Mouse (Mus musculus): ENCODE data around the gene Gm47959. TPM values are rescaled to one million over a fixed set of nuclear protein-coding genes. Genes with fewer than 3 reads are reported as not detected.
"Not testable (repeated sequence)": the region's sequence is repeated elsewhere in the genome, so short reads cannot be mapped to it uniquely, and the experiment has no call there.

Gm47959 gene
- not detected in 2 replicates for polyA plus RNA-seq (2014; fragmentation: Nextera tagmentation; extraction: Ambion mirVana)

GRCm38 (mm10) chr1:83000306-83000705 lies at the start of gene Gm47959:
Gene Gm47959, plus strand, starts transcription at chr1:83000548.
- H3K9ac ChIP-seq (ENCODE audit: low read length); H3K4me2 ChIP-seq (ENCODE audit: low read length); DNase-seq (ENCODE audit: low spot score); H3K4me1 ChIP-seq (replicated peaks; ENCODE audit: control insufficient read depth, insufficient read depth, low read length); H3K36me3 ChIP-seq (ENCODE audit: control insufficient read depth, insufficient read depth, low read length); H3K4me3 ChIP-seq (ENCODE audit: low read depth, low read length); ATAC-seq (replicated peaks; ENCODE audit: low FRiP score, low TSS enrichment, low read depth); H3K9me3 ChIP-seq (ENCODE audit: control insufficient read depth, low read length); H3K27ac ChIP-seq (ENCODE audit: low read depth); H3K27me3 ChIP-seq (replicated peaks; ENCODE audit: control insufficient read depth, insufficient read depth, low read length): not testable (repeated sequence)
- WGBS, result 89% methylated on average over 5 of the region's 9 CpGs

- DNase-seq (ENCODE audit: low spot score); H3K27me3 ChIP-seq (replicated peaks; ENCODE audit: control insufficient read depth, insufficient read depth, low read length); H3K36me3 ChIP-seq (ENCODE audit: control insufficient read depth, insufficient read depth, low read length); H3K9ac ChIP-seq (ENCODE audit: low read length); ATAC-seq (replicated peaks; ENCODE audit: low FRiP score, low TSS enrichment, low read depth); H3K4me2 ChIP-seq (ENCODE audit: low read length); H3K4me1 ChIP-seq (replicated peaks; ENCODE audit: control insufficient read depth, insufficient read depth, low read length); H3K27ac ChIP-seq (ENCODE audit: low read depth); H3K9me3 ChIP-seq (ENCODE audit: control insufficient read depth, low read length); H3K4me3 ChIP-seq (ENCODE audit: low read depth, low read length): not testable (repeated sequence)
These were observed 44.4 kb upstream of the Gm47959 start, which contains the start of gene Gm7544 for GRCm38 (mm10) chr1:82955913-82956312. Gene Gm7544, minus strand, starts transcription at chr1:82956013.

DNA sequence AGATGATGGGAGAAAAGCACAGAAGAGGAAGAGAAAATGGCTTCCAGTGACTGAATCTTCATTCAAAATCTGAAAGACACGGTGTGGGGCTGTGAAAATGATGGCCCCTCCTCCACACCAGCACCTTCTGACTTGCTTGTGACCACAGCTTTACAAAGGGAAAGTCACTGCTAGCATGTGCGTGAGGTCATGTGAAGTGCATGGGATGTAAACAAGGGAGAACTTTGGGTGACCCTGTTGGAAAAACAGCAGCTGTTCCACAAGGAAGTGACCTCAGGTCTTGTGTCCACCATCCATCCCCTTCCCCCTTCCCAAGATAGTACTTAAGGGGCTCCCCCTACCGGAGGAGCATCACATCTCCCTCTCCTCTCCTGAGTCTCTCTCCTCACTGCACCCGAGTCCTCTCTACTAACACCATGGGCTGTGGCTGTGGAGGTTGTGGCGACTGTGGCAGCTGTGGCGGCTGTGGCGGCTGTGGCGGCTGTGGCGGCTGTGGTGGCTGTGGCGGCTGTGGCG lies 40.4 kb upstream of the Gm47959 start, which contains the start of gene Gm47955:
Gene Gm47955 (plus strand): TSS at position 417 of the 516 bp plus-strand sequence.
- WGBS, result 83% methylated on average over 11 of the region's 11 CpGs
- no peak within 1 kb of the TSS for H3K4me3 ChIP-seq (ENCODE audit: low read depth, low read length)

DNA sequence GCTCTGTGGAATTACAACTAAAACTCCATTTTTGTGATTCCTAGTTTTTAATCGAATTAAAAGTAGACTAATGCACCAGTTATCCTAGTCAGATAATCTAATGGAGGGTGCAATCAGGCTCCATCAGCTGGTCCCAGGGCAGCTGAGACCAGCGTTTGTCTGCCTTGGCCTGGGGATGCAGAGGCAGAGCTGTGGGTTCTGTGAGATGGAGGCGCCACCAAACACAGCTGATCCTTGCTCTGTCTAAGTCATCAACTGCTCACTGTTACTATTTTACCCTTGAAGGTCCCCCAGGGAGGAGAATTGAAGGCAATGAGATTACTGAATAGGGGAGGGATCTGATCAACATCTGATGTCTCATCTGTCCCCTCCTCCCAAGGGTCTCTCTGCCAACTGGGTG lies 33.9 kb upstream of the Gm47959 start:
- no peak overlapping the region for H3K4me3 ChIP-seq (ENCODE audit: low read depth, low read length)
- H3K9me3 ChIP-seq (ENCODE audit: control insufficient read depth, low read length), result no peaks in the 10 kb centered on the region
- H3K36me3 ChIP-seq (ENCODE audit: control insufficient read depth, insufficient read depth, low read length), result no peaks in the 10 kb centered on the region
- H3K4me1 ChIP-seq (replicated peaks; ENCODE audit: control insufficient read depth, insufficient read depth, low read length), result no peaks in the 10 kb centered on the region
- H3K27ac ChIP-seq (ENCODE audit: low read depth), result no peak overlapping the region
- DNase-seq (ENCODE audit: low spot score), result no peak
- H3K27me3 ChIP-seq (replicated peaks; ENCODE audit: control insufficient read depth, insufficient read depth, low read length), result no peaks in the 10 kb centered on the region
- WGBS, result 67% methylated on average over 3 of the region's 3 CpGs
- ATAC-seq (replicated peaks; ENCODE audit: low FRiP score, low TSS enrichment, low read depth), result no peak
- no peak overlapping the region for H3K4me2 ChIP-seq (ENCODE audit: low read length)
- H3K9ac ChIP-seq (ENCODE audit: low read length), result no peak overlapping the region

More for the DNA sequence above, 40.4 kb upstream of the Gm47959 start, which contains the start of gene Gm47955:
- Histone ChIP-seq H3K4me1 (replicated peaks; ENCODE audit: control insufficient read depth, insufficient read depth, low read length) (no peaks in the 10 kb centered on the region), H3K27ac (ENCODE audit: low read depth) (no peak within 1 kb of the TSS), H3K9ac (ENCODE audit: low read length) (no peak within 1 kb of the TSS), H3K9me3 (ENCODE audit: control insufficient read depth, low read length) (no peaks in the 10 kb centered on the region), H3K36me3 (ENCODE audit: control insufficient read depth, insufficient read depth, low read length) (no peaks in the 10 kb centered on the region), H3K4me2 (ENCODE audit: low read length) (no peak within 1 kb of the TSS), H3K27me3 (replicated peaks; ENCODE audit: control insufficient read depth, insufficient read depth, low read length) (no peaks in the 10 kb centered on the region)
- no peak for DNase-seq (ENCODE audit: low spot score)
- no peak for ATAC-seq (replicated peaks; ENCODE audit: low FRiP score, low TSS enrichment, low read depth)

DNA sequence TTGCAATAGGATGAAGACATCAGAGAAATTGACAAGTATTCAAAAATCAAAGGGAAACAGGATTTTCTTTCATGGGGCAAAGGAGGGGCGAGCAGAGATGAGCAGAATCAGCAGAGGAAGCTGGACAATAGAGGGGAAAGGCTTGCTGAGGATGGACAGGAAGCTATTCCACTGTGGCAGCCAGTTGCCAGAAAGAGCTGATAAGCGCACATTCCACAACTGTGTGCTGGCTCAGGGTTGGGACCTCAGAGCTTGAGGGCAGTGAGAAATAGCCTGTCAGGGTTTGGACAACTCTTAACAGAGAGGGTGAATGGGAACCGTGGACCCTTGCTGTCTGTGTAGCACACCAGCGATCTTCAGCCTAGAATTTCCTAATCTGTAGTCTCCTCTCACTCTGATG lies 28.3 kb upstream of the Gm47959 start:
- H3K27me3 ChIP-seq (replicated peaks; ENCODE audit: control insufficient read depth, insufficient read depth, low read length), result no peaks in the 10 kb centered on the region
- WGBS, result 35% methylated on average over 4 of the region's 4 CpGs
- no peak overlapping the region for H3K27ac ChIP-seq (ENCODE audit: low read depth)
- DNase-seq (ENCODE audit: low spot score), result no peak
- H3K4me2 ChIP-seq (ENCODE audit: low read length), result no peak overlapping the region
- H3K9me3 ChIP-seq (ENCODE audit: control insufficient read depth, low read length), result no peaks in the 10 kb centered on the region
- no peak for ATAC-seq (replicated peaks; ENCODE audit: low FRiP score, low TSS enrichment, low read depth)
- H3K4me1 ChIP-seq (replicated peaks; ENCODE audit: control insufficient read depth, insufficient read depth, low read length), result no peaks in the 10 kb centered on the region
- no peaks in the 10 kb centered on the region for H3K36me3 ChIP-seq (ENCODE audit: control insufficient read depth, insufficient read depth, low read length)
- no peak overlapping the region for H3K9ac ChIP-seq (ENCODE audit: low read length)
- H3K4me3 ChIP-seq (ENCODE audit: low read depth, low read length), result no peak overlapping the region

DNA sequence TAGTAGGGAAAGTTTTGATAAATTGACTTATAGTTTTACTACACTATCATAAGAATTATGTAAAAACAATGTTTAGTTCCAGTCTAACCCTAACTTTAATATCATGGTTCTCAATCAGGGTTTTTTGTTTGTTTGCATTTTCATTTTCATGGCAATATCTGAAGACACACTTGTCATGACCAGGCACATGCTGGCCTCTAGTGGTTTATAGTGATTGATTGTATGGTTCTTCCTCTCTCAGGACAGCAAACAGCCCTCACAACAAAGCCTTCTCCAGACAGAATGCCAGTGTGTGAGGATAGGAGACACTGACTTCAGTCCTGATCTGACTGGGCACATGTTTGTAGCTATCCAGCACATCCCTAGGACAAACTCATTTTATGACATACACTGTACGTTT lies 27.1 kb upstream of the Gm47959 start:
- WGBS, result 76% methylated on average over 1 of the region's 1 CpGs
- H3K4me1 ChIP-seq (replicated peaks; ENCODE audit: control insufficient read depth, insufficient read depth, low read length), result no peaks in the 10 kb centered on the region
- H3K27ac ChIP-seq (ENCODE audit: low read depth), result no peak overlapping the region
- ATAC-seq (replicated peaks; ENCODE audit: low FRiP score, low TSS enrichment, low read depth) (no peak), DNase-seq (ENCODE audit: low spot score) (no peak)
- H3K4me3 ChIP-seq (ENCODE audit: low read depth, low read length), result no peak overlapping the region
- no peaks in the 10 kb centered on the region for H3K27me3 ChIP-seq (replicated peaks; ENCODE audit: control insufficient read depth, insufficient read depth, low read length)
- H3K9ac ChIP-seq (ENCODE audit: low read length), result no peak overlapping the region
- H3K9me3 ChIP-seq (ENCODE audit: control insufficient read depth, low read length), result no peaks in the 10 kb centered on the region
- no peaks in the 10 kb centered on the region for H3K36me3 ChIP-seq (ENCODE audit: control insufficient read depth, insufficient read depth, low read length)
- H3K4me2 ChIP-seq (ENCODE audit: low read length), result no peak overlapping the region

- Histone ChIP-seq H3K36me3 (ENCODE audit: control insufficient read depth, insufficient read depth, low read length) (no peaks in the 10 kb centered on the region), H3K27me3 (replicated peaks; ENCODE audit: control insufficient read depth, insufficient read depth, low read length) (no peaks in the 10 kb centered on the region), H3K4me1 (replicated peaks; ENCODE audit: control insufficient read depth, insufficient read depth, low read length) (no peaks in the 10 kb centered on the region), H3K9ac (ENCODE audit: low read length) (no peak overlapping the region), H3K27ac (ENCODE audit: low read depth) (no peak overlapping the region), H3K9me3 (ENCODE audit: control insufficient read depth, low read length) (no peaks in the 10 kb centered on the region), H3K4me3 (ENCODE audit: low read depth, low read length) (no peak overlapping the region), H3K4me2 (ENCODE audit: low read length) (no peak overlapping the region)
- ATAC-seq (replicated peaks; ENCODE audit: low FRiP score, low TSS enrichment, low read depth), result no peak
- DNase-seq (ENCODE audit: low spot score), result no peak
- 68% methylated on average over 6 of the region's 6 CpGs for WGBS
These were observed 26.4 kb upstream of the Gm47959 start for GRCm38 (mm10) chr1:82973901-82974300.

GRCm38 (mm10) chr1:82974342-82974741 lies 26.0 kb upstream of the Gm47959 start:
- Histone ChIP-seq H3K27me3 (replicated peaks; ENCODE audit: control insufficient read depth, insufficient read depth, low read length) (no peaks in the 10 kb centered on the region), H3K9ac (ENCODE audit: low read length) (no peak overlapping the region), H3K4me3 (ENCODE audit: low read depth, low read length) (no peak overlapping the region), H3K4me1 (replicated peaks; ENCODE audit: control insufficient read depth, insufficient read depth, low read length) (no peaks in the 10 kb centered on the region), H3K36me3 (ENCODE audit: control insufficient read depth, insufficient read depth, low read length) (no peaks in the 10 kb centered on the region), H3K27ac (ENCODE audit: low read depth) (no peak overlapping the region), H3K9me3 (ENCODE audit: control insufficient read depth, low read length) (no peaks in the 10 kb centered on the region), H3K4me2 (ENCODE audit: low read length) (no peak overlapping the region)
- WGBS, result 76% methylated on average over 9 of the region's 9 CpGs
- ATAC-seq (replicated peaks; ENCODE audit: low FRiP score, low TSS enrichment, low read depth) (no peak), DNase-seq (ENCODE audit: low spot score) (no peak)

GRCm38 (mm10) chr1:82975750-82976149 lies 24.6 kb upstream of the Gm47959 start:
- H3K4me2 ChIP-seq (ENCODE audit: low read length), result no peak overlapping the region
- H3K4me1 ChIP-seq (replicated peaks; ENCODE audit: control insufficient read depth, insufficient read depth, low read length), result no peaks in the 10 kb centered on the region
- no peak for DNase-seq (ENCODE audit: low spot score)
- no peak overlapping the region for H3K27ac ChIP-seq (ENCODE audit: low read depth)
- no peak for ATAC-seq (replicated peaks; ENCODE audit: low FRiP score, low TSS enrichment, low read depth)
- no peak overlapping the region for H3K9ac ChIP-seq (ENCODE audit: low read length)
- H3K36me3 ChIP-seq (ENCODE audit: control insufficient read depth, insufficient read depth, low read length), result no peaks in the 10 kb centered on the region
- H3K27me3 ChIP-seq (replicated peaks; ENCODE audit: control insufficient read depth, insufficient read depth, low read length), result no peaks in the 10 kb centered on the region
- H3K4me3 ChIP-seq (ENCODE audit: low read depth, low read length), result no peak overlapping the region
- WGBS, result 80% methylated on average over 5 of the region's 5 CpGs
- H3K9me3 ChIP-seq (ENCODE audit: control insufficient read depth, low read length), result no peaks in the 10 kb centered on the region
